Mouse (Mus musculus): ENCODE measurements around the gene Atp6v0b. TPM values are rescaled to one million over a fixed set of nuclear protein-coding genes. Genes with fewer than 3 reads are reported as not detected.

The Atp6v0b gene
- polyA plus RNA-seq, 1 experiment from 2014 or later, result 150 TPM

DNA sequence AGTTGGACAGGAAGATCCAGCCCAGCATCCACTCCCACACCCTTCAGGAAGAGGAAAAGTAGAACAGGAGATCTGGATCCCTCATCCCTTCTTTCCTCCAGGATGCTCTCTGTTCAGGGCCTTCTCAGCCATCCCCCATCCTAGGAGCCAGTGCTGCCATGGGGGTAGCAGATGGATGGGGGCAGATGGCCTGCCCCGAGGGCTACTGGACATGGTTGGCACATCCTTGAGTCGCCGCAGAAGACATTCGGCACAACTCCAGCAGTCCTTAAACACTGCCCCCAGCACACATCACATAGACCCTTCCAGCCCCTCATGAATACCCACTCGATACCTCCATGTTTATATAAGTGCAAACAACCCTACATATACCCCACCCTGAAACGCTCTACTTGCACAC, 8.9 kb upstream of the Atp6v0b start:
- 95% methylated on average over 6 of the region's 6 CpGs for WGBS
- Histone ChIP-seq H3K4me2 (no peak overlapping the region), H3K9me3 (ENCODE audit: low read depth, low read length) (no peaks in the 10 kb centered on the region), H3K27ac (ENCODE audit: low read depth) (no peak overlapping the region), H3K4me1 (ENCODE audit: insufficient read depth) (no peaks in the 10 kb centered on the region), H3K4me3 (ENCODE audit: low read depth, low read length) (no peak overlapping the region), H3K9ac (no peak overlapping the region), H3K27me3 (ENCODE audit: insufficient read depth, low read length) (no peaks in the 10 kb centered on the region), H3K36me3 (ENCODE audit: insufficient read depth) (peaks cover 63% of the 10 kb centered on the region)
- DNase-seq (no peak), ATAC-seq (ENCODE audit: insufficient read depth) (no peak)
- TF ChIP-seq CTCF (IDR thresholded peaks at IDR 0.05; ENCODE audit: low read depth), result no peak

GRCm38 (mm10) chr4:117895339-117895738, 8.2 kb upstream of the Atp6v0b start:
- Histone ChIP-seq H3K9ac (no peak overlapping the region), H3K4me2 (no peak overlapping the region), H3K4me1 (ENCODE audit: insufficient read depth) (no peaks in the 10 kb centered on the region), H3K36me3 (ENCODE audit: insufficient read depth) (peaks cover 56% of the 10 kb centered on the region), H3K27me3 (ENCODE audit: insufficient read depth, low read length) (no peaks in the 10 kb centered on the region), H3K27ac (ENCODE audit: low read depth) (no peak overlapping the region), H3K9me3 (ENCODE audit: low read depth, low read length) (no peaks in the 10 kb centered on the region), H3K4me3 (ENCODE audit: low read depth, low read length) (no peak overlapping the region)
- 81% methylated on average over 7 of the region's 7 CpGs for WGBS
- ATAC-seq (ENCODE audit: insufficient read depth), result no peak
- TF ChIP-seq CTCF (IDR thresholded peaks at IDR 0.05; ENCODE audit: low read depth), result no peak
- DNase-seq, result no peak

DNA sequence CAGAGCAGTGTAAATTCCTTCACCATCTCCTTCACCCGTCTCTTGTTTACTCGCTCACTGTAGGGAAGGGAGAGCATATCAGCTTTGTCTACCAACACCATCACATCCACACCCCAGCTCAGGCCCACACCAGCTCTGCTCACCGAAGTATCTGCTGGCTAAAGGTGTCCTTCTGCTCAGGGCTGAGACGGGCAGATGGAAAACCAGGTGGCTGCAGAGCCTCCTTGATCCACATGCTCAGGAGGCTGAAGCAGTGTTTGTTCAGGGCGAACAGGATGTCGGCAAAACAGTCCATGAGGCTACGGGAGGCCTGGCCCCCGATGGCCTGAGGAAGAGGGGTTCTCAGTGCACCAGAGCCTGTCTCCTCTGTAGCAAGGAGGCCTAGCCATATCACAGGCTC, 7.5 kb upstream of the Atp6v0b start:
- no peak overlapping the region for H3K4me3 ChIP-seq (ENCODE audit: low read depth, low read length)
- DNase-seq, result no peak
- H3K36me3 ChIP-seq (ENCODE audit: insufficient read depth), result peaks cover 55% of the 10 kb centered on the region
- no peaks in the 10 kb centered on the region for H3K27me3 ChIP-seq (ENCODE audit: insufficient read depth, low read length)
- no peak overlapping the region for H3K27ac ChIP-seq (ENCODE audit: low read depth)
- H3K4me1 ChIP-seq (ENCODE audit: insufficient read depth), result no peaks in the 10 kb centered on the region
- H3K9me3 ChIP-seq (ENCODE audit: low read depth, low read length), result no peaks in the 10 kb centered on the region
- no peak overlapping the region for H3K4me2 ChIP-seq
- H3K9ac ChIP-seq, result no peak overlapping the region
- ATAC-seq (ENCODE audit: insufficient read depth), result no peak
- no peak for TF ChIP-seq CTCF (IDR thresholded peaks at IDR 0.05; ENCODE audit: low read depth)
- WGBS, result 81% methylated on average over 8 of the region's 8 CpGs

DNA sequence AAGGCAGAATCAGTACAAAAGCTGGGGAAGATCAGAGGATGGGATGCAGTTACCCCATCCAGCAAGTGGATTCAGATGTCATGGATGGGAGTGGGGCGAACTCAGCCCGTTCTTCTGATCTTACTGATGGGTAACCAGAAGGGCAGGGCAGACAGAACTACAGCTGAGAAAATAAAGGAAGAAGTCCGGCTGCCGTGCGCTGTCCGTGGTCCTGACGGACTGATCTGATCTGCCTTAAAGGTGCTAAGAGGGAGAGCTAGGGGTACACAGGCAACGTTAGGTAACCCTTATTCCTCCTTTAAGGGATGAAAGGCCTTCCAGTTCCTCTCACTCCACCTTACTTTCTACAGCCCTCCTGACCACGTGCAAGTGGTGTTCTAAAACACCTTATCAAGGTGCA, 6.2 kb upstream of the Atp6v0b start:
- Histone ChIP-seq H3K9me3 (ENCODE audit: low read depth, low read length) (no peaks in the 10 kb centered on the region), H3K9ac (no peak overlapping the region), H3K36me3 (ENCODE audit: insufficient read depth) (peaks cover 48% of the 10 kb centered on the region), H3K4me3 (ENCODE audit: low read depth, low read length) (no peak overlapping the region), H3K4me1 (ENCODE audit: insufficient read depth) (no peaks in the 10 kb centered on the region), H3K27me3 (ENCODE audit: insufficient read depth, low read length) (no peaks in the 10 kb centered on the region), H3K27ac (ENCODE audit: low read depth) (no peak overlapping the region), H3K4me2 (no peak overlapping the region)
- WGBS, result 16% methylated on average over 9 of the region's 9 CpGs
- no peak for ATAC-seq (ENCODE audit: insufficient read depth)
- no peak for TF ChIP-seq CTCF (IDR thresholded peaks at IDR 0.05; ENCODE audit: low read depth)
- peak; percentile 87 for DNase-seq

DNA sequence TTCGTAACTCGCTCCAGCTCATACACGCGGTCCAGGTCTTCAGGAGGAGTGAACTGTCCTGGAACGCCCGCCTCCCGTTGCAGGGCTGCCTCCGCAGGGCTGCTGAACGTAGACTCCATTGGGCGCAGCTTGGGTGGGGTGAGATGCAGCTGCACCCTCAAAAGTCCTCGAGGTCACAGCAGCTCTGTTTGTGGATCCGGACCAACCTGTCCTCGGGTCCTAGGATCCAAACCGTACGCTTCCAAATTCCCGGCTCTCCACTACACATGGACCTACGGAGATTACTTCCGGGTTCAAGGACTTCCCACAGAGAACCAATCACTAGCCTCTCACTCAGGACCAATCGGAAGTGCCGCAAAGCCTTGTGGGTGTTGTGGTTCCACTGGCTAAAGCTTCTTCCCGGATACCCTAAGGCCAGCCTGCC, 4.6 kb upstream of the Atp6v0b start, which contains the start of gene Dph2:
TSS of gene Dph2 (minus strand) at position 295 of the 424 bp plus-strand sequence.
- ATAC-seq (ENCODE audit: insufficient read depth) (peak; percentile 87), DNase-seq (peak; percentile 94)
- H3K36me3 ChIP-seq (ENCODE audit: insufficient read depth), result peaks cover 34% of the 10 kb centered on the region
- no peaks in the 10 kb centered on the region for H3K27me3 ChIP-seq (ENCODE audit: insufficient read depth, low read length)
- H3K4me2 ChIP-seq, result peak within 1 kb of the TSS; percentile 78
- H3K9me3 ChIP-seq (ENCODE audit: low read depth, low read length), result no peaks in the 10 kb centered on the region
- no peak for TF ChIP-seq CTCF (IDR thresholded peaks at IDR 0.05; ENCODE audit: low read depth)
- peak within 1 kb of the TSS; percentile 52 for H3K9ac ChIP-seq
- peak within 1 kb of the TSS; percentile 78 for H3K4me3 ChIP-seq (ENCODE audit: low read depth, low read length)
- no peaks in the 10 kb centered on the region for H3K4me1 ChIP-seq (ENCODE audit: insufficient read depth)
- no peak within 1 kb of the TSS for H3K27ac ChIP-seq (ENCODE audit: low read depth)
- WGBS, result under 1% methylated on average over 21 of the region's 21 CpGs

- H3K4me2 ChIP-seq, result peak overlapping the region; percentile 78; the same call in 1 of the 2 replicates
- 88% methylated on average over 8 of the region's 8 CpGs for WGBS
- no peak overlapping the region for H3K9ac ChIP-seq
- H3K9me3 ChIP-seq (ENCODE audit: low read depth, low read length), result no peaks in the 10 kb centered on the region
- H3K36me3 ChIP-seq (ENCODE audit: insufficient read depth), result peaks cover 24% of the 10 kb centered on the region
- TF ChIP-seq CTCF (IDR thresholded peaks at IDR 0.05; ENCODE audit: low read depth), result no peak
- no peak for ATAC-seq (ENCODE audit: insufficient read depth)
- peaks cover 5% of the 10 kb centered on the region for H3K4me1 ChIP-seq (ENCODE audit: insufficient read depth)
- DNase-seq, result no peak
- H3K4me3 ChIP-seq (ENCODE audit: low read depth, low read length), result peak overlapping the region; percentile 78; the same call in 1 of the 2 replicates
- H3K27ac ChIP-seq (ENCODE audit: low read depth), result no peak overlapping the region
- no peaks in the 10 kb centered on the region for H3K27me3 ChIP-seq (ENCODE audit: insufficient read depth, low read length)
These were observed 3.6 kb upstream of the Atp6v0b start for GRCm38 (mm10) chr4:117890750-117891149.

DNA sequence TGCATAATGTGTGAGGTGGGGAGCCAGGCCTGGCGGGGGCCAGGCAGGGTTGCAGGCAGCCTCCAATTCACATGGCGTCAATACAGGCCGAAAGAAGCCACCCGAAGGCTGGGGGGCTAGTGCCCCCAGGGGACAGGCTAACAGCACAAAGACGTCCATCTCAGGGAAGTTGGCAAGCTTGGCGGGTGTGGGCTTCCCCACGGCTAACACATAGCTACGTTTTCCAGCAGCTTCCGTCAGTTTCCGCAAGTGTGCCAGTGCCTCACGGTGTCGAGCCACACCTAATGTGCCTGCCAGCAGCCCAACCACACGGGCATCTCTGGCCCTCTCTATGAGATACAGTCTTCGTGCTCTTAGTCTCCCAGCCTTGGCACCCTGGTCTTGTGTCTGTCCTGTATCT, 2.9 kb upstream of the Atp6v0b start:
- Histone ChIP-seq H3K4me2 (no peak overlapping the region), H3K36me3 (ENCODE audit: insufficient read depth) (peaks cover 26% of the 10 kb centered on the region), H3K27me3 (ENCODE audit: insufficient read depth, low read length) (no peaks in the 10 kb centered on the region), H3K4me3 (ENCODE audit: low read depth, low read length) (no peak overlapping the region), H3K4me1 (ENCODE audit: insufficient read depth) (peaks cover 5% of the 10 kb centered on the region), H3K9ac (no peak overlapping the region), H3K9me3 (ENCODE audit: low read depth, low read length) (no peaks in the 10 kb centered on the region), H3K27ac (ENCODE audit: low read depth) (no peak overlapping the region)
- TF ChIP-seq CTCF (IDR thresholded peaks at IDR 0.05; ENCODE audit: low read depth), result no peak
- 86% methylated on average over 14 of the region's 14 CpGs for WGBS
- DNase-seq, result no peak
- ATAC-seq (ENCODE audit: insufficient read depth), result no peak

- ATAC-seq (ENCODE audit: insufficient read depth) (no peak), DNase-seq (no peak)
- H3K9me3 ChIP-seq (ENCODE audit: low read depth, low read length), result no peaks in the 10 kb centered on the region
- no peak overlapping the region for H3K4me3 ChIP-seq (ENCODE audit: low read depth, low read length)
- H3K4me2 ChIP-seq, result no peak overlapping the region
- H3K36me3 ChIP-seq (ENCODE audit: insufficient read depth), result peaks cover 27% of the 10 kb centered on the region
- H3K27ac ChIP-seq (ENCODE audit: low read depth), result no peak overlapping the region
- H3K4me1 ChIP-seq (ENCODE audit: insufficient read depth), result peaks cover 5% of the 10 kb centered on the region
- WGBS, result 88% methylated on average over 15 of the region's 15 CpGs
- no peaks in the 10 kb centered on the region for H3K27me3 ChIP-seq (ENCODE audit: insufficient read depth, low read length)
- no peak overlapping the region for H3K9ac ChIP-seq
- no peak for TF ChIP-seq CTCF (IDR thresholded peaks at IDR 0.05; ENCODE audit: low read depth)
These were observed 2.3 kb upstream of the Atp6v0b start for GRCm38 (mm10) chr4:117889471-117889870.

Data from lung, embryonic 14.5 days (tissue).